Mouse (Mus musculus): ENCODE results near the gene Car4. TPM values are rescaled to one million over a fixed set of nuclear protein-coding genes. Genes with fewer than 3 reads are reported as not detected.
A peak's percentile ranks its signal among the peaks of the same experiment; 100 is the strongest.

Gene Car4
- 0.48 and 0.62 TPM in 2 replicates for polyA plus RNA-seq (2014; fragmentation: Nextera tagmentation; extraction: Ambion mirVana)

DNA sequence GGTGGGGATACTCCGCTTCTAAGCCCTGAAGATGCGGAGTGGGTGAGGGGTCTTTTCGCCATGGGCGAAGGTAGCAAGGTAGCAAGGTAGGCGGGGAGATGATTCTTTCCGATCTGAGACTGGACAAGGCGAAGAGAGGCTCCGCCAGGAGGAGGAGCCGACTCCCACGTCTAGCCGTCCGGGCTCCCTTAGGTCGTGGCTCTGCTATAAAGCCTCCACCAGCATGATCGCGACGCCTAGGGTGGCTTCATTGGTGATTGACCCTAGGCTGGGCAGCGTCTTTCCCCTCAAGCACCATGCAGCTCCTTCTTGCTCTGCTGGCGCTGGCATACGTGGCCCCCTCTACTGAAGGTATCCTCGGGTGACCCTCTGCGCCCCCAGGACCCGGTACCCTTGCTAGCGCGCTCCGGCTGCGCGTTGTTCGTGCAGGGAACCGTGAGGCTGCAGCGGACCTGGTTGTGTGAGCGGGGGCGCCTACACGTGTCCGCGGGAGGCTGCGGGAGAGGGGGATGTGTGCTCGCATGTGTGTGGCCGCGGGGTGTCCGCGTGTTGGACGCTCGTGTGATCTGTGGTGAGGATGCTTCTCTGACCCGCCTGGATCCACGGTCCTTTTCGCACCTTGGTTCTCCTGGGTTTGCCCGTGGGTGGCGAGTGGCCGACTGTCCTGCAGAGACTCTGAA is at the start of gene Car4:
Car4 (plus strand) TSS at position 196 of the 680 bp plus-strand sequence.
- no peak within 1 kb of the TSS for H3K27ac ChIP-seq (ENCODE audit: low read length)

GRCm38 (mm10) chr11:84908480-84908879 is 49.1 kb upstream of the Car4 start:
- WGBS, result 92% methylated on average over 6 of the region's 6 CpGs
- no peak overlapping the region for H3K9ac ChIP-seq (replicated peaks; ENCODE audit: low read depth, low read length)
- no peaks in the 10 kb centered on the region for H3K4me1 ChIP-seq (ENCODE audit: control insufficient read depth, insufficient read depth, low read length)
- no peaks in the 10 kb centered on the region for H3K27me3 ChIP-seq (ENCODE audit: control insufficient read depth, insufficient read depth, low read length)
- H3K4me3 ChIP-seq (ENCODE audit: low read depth, low read length), result no peak overlapping the region
- no peak overlapping the region for H3K4me2 ChIP-seq (replicated peaks; ENCODE audit: low read depth, low read length)
- no peak overlapping the region for H3K27ac ChIP-seq (ENCODE audit: low read length)
- H3K9me3 ChIP-seq (ENCODE audit: control insufficient read depth, low read depth, low read length), result no peaks in the 10 kb centered on the region
- peaks cover 60% of the 10 kb centered on the region for H3K36me3 ChIP-seq (ENCODE audit: control insufficient read depth, insufficient read depth, low read length)
- no peak for ATAC-seq (ENCODE audit: insufficient number of reproducible peaks, insufficient read depth, low FRiP score, low read depth)

More for the DNA sequence above, at the start of gene Car4:
- Histone ChIP-seq H3K4me1 (ENCODE audit: control insufficient read depth, insufficient read depth, low read length) (peaks cover 5% of the 10 kb centered on the region; the same call in 1 of the 2 replicates), H3K27me3 (ENCODE audit: control insufficient read depth, insufficient read depth, low read length) (peaks cover 14% of the 10 kb centered on the region; the same call in 1 of the 2 replicates), H3K9ac (replicated peaks; ENCODE audit: low read depth, low read length) (no peak within 1 kb of the TSS), H3K4me3 (ENCODE audit: low read depth, low read length) (peak within 1 kb of the TSS; percentile 23), H3K9me3 (ENCODE audit: control insufficient read depth, low read depth, low read length) (no peaks in the 10 kb centered on the region), H3K4me2 (replicated peaks; ENCODE audit: low read depth, low read length) (peak within 1 kb of the TSS; percentile 39), H3K36me3 (ENCODE audit: control insufficient read depth, insufficient read depth, low read length) (no peaks in the 10 kb centered on the region)
- WGBS, result 2% methylated on average over 49 of the region's 49 CpGs
- no peak for ATAC-seq (ENCODE audit: insufficient number of reproducible peaks, insufficient read depth, low FRiP score, low read depth)

DNA sequence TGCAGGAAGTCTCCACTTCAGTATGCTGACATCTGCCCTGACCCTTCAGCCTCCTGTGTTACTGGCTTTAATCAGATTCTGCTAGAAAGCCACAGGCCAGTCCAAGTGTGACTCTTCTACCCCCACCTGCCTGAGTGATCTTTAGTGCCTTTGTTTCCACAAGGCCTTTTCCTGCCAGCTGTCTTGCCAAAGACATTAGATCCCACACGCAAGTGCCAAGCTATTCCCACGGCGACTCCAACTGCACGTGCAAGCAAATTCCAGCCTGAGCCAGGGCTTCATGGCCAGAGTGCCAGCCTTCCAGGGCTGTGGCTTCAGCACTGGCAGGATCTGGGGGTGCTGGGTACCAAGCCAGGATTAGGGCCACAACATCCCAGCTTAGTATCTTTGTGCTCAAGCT is 47.2 kb upstream of the Car4 start:
- H3K36me3 ChIP-seq (ENCODE audit: control insufficient read depth, insufficient read depth, low read length), result peaks cover 54% of the 10 kb centered on the region
- WGBS, result 83% methylated on average over 4 of the region's 4 CpGs
- no peak for ATAC-seq (ENCODE audit: insufficient number of reproducible peaks, insufficient read depth, low FRiP score, low read depth)

GRCm38 (mm10) chr11:84914673-84915072 is 42.9 kb upstream of the Car4 start:
- Histone ChIP-seq H3K9me3 (ENCODE audit: control insufficient read depth, low read depth, low read length) (no peaks in the 10 kb centered on the region), H3K36me3 (ENCODE audit: control insufficient read depth, insufficient read depth, low read length) (peaks cover 23% of the 10 kb centered on the region), H3K9ac (replicated peaks; ENCODE audit: low read depth, low read length) (no peak overlapping the region), H3K4me1 (ENCODE audit: control insufficient read depth, insufficient read depth, low read length) (no peaks in the 10 kb centered on the region), H3K27ac (ENCODE audit: low read length) (no peak overlapping the region), H3K27me3 (ENCODE audit: control insufficient read depth, insufficient read depth, low read length) (no peaks in the 10 kb centered on the region), H3K4me2 (replicated peaks; ENCODE audit: low read depth, low read length) (no peak overlapping the region), H3K4me3 (ENCODE audit: low read depth, low read length) (no peak overlapping the region)
- no peak for ATAC-seq (ENCODE audit: insufficient number of reproducible peaks, insufficient read depth, low FRiP score, low read depth)
- WGBS, result 78% methylated on average over 5 of the region's 5 CpGs

More for the DNA sequence above, 47.2 kb upstream of the Car4 start:
- Histone ChIP-seq H3K9ac (replicated peaks; ENCODE audit: low read depth, low read length) (no peak overlapping the region), H3K4me3 (ENCODE audit: low read depth, low read length) (no peak overlapping the region), H3K27me3 (ENCODE audit: control insufficient read depth, insufficient read depth, low read length) (no peaks in the 10 kb centered on the region), H3K4me1 (ENCODE audit: control insufficient read depth, insufficient read depth, low read length) (no peaks in the 10 kb centered on the region), H3K4me2 (replicated peaks; ENCODE audit: low read depth, low read length) (no peak overlapping the region), H3K27ac (ENCODE audit: low read length) (no peak overlapping the region), H3K9me3 (ENCODE audit: control insufficient read depth, low read depth, low read length) (no peaks in the 10 kb centered on the region)

GRCm38 (mm10) chr11:84916053-84916702 is 41.4 kb upstream of the Car4 start, which contains the start of gene Znhit3:
Znhit3 (minus strand) TSS chr11:84916366.
- WGBS, result 4% methylated on average over 34 of the region's 34 CpGs

DNA sequence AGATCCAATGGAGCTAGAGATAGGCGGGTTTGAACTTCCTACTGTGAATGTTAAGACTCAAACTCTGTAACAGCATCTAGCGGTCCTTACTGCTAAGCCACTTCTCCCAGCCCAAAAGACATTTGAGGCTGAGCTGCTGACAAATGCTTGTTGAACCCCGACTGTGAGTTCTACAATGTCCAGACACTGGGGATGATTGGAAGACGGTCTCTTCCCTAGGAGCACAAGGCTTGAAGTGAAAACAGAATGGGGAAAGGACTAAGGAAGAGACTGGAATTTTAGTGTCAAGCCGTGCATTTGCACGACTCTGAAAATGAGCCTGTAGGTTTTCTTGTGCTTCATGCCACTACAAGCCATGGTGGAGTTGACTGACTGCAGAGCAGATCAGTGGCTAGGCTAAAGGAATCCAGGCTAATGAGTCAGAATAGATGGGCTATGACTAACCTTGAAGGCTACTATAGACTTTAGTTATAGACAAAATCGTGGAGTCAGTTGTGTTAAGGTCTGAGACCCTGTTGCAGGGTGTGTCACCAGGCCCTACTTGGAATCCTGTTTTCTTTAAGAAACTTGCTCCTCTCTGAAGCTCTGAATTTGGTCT is 40.8 kb upstream of the Car4 start:
- H3K27ac ChIP-seq (ENCODE audit: low read length), result no peak overlapping the region
- peaks cover 8% of the 10 kb centered on the region for H3K36me3 ChIP-seq (ENCODE audit: control insufficient read depth, insufficient read depth, low read length)
- WGBS, result 61% methylated on average over 7 of the region's 7 CpGs
- no peaks in the 10 kb centered on the region for H3K9me3 ChIP-seq (ENCODE audit: control insufficient read depth, low read depth, low read length)
- ATAC-seq (ENCODE audit: insufficient number of reproducible peaks, insufficient read depth, low FRiP score, low read depth), result no peak
- peak overlapping the region; percentile 84 for H3K4me3 ChIP-seq (ENCODE audit: low read depth, low read length)
- H3K9ac ChIP-seq (replicated peaks; ENCODE audit: low read depth, low read length), result no peak overlapping the region
- H3K27me3 ChIP-seq (ENCODE audit: control insufficient read depth, insufficient read depth, low read length), result no peaks in the 10 kb centered on the region
- peak overlapping the region; percentile 46; the same call in 1 of the 2 replicates for H3K4me2 ChIP-seq (replicated peaks; ENCODE audit: low read depth, low read length)
- H3K4me1 ChIP-seq (ENCODE audit: control insufficient read depth, insufficient read depth, low read length), result no peaks in the 10 kb centered on the region

More at GRCm38 (mm10) chr11:84916053-84916702, 41.4 kb upstream of the Car4 start, which contains the start of gene Znhit3:
- H3K36me3 ChIP-seq (ENCODE audit: control insufficient read depth, insufficient read depth, low read length), result peaks cover 10% of the 10 kb centered on the region
- ATAC-seq (ENCODE audit: insufficient number of reproducible peaks, insufficient read depth, low FRiP score, low read depth), result peak; percentile 86
- no peaks in the 10 kb centered on the region for H3K9me3 ChIP-seq (ENCODE audit: control insufficient read depth, low read depth, low read length)
- peak within 1 kb of the TSS; percentile 46 for H3K4me2 ChIP-seq (replicated peaks; ENCODE audit: low read depth, low read length)
- peak within 1 kb of the TSS; percentile 84 for H3K4me3 ChIP-seq (ENCODE audit: low read depth, low read length)
- peak within 1 kb of the TSS; percentile 71 for H3K9ac ChIP-seq (replicated peaks; ENCODE audit: low read depth, low read length)
- H3K4me1 ChIP-seq (ENCODE audit: control insufficient read depth, insufficient read depth, low read length), result no peaks in the 10 kb centered on the region
- no peak within 1 kb of the TSS for H3K27ac ChIP-seq (ENCODE audit: low read length)
- no peaks in the 10 kb centered on the region for H3K27me3 ChIP-seq (ENCODE audit: control insufficient read depth, insufficient read depth, low read length)

DNA sequence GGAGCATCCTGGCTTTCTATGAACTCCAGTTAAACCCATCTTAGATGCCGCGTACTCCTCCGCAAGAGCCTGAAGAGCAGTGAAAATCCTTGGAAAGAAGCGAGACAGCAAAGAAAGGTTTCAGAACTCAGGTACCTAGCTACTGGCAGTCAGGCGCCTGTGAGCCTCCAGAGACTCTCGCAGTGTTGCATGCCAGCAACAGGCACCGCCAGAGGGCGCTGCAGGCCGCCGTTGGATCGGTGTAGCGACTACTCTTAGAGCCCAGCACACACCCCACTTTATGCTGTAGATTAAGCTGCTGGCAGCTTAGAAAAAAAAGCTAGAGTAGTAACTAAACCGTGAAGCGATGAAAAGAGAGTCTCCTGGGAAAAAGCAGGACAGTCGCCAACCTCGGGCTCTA is 39.2 kb upstream of the Car4 start:
- H3K4me1 ChIP-seq (ENCODE audit: control insufficient read depth, insufficient read depth, low read length), result no peaks in the 10 kb centered on the region
- no peak overlapping the region for H3K9ac ChIP-seq (replicated peaks; ENCODE audit: low read depth, low read length)
- H3K4me2 ChIP-seq (replicated peaks; ENCODE audit: low read depth, low read length), result peak overlapping the region; percentile 28
- no peaks in the 10 kb centered on the region for H3K9me3 ChIP-seq (ENCODE audit: control insufficient read depth, low read depth, low read length)
- H3K27me3 ChIP-seq (ENCODE audit: control insufficient read depth, insufficient read depth, low read length), result no peaks in the 10 kb centered on the region
- 5% methylated on average over 16 of the region's 16 CpGs for WGBS
- H3K27ac ChIP-seq (ENCODE audit: low read length), result no peak overlapping the region
- no peaks in the 10 kb centered on the region; the same call in 1 of the 2 replicates for H3K36me3 ChIP-seq (ENCODE audit: control insufficient read depth, insufficient read depth, low read length)
- ATAC-seq (ENCODE audit: insufficient number of reproducible peaks, insufficient read depth, low FRiP score, low read depth), result peak; percentile 77; the same call in 1 of the 2 replicates
- H3K4me3 ChIP-seq (ENCODE audit: low read depth, low read length), result no peak overlapping the region

GRCm38 (mm10) chr11:84919276-84919675 is 38.3 kb upstream of the Car4 start:
- ATAC-seq (ENCODE audit: insufficient number of reproducible peaks, insufficient read depth, low FRiP score, low read depth), result no peak
- H3K4me1 ChIP-seq (ENCODE audit: control insufficient read depth, insufficient read depth, low read length), result no peaks in the 10 kb centered on the region
- H3K4me2 ChIP-seq (replicated peaks; ENCODE audit: low read depth, low read length), result no peak overlapping the region
- no peaks in the 10 kb centered on the region for H3K9me3 ChIP-seq (ENCODE audit: control insufficient read depth, low read depth, low read length)
- WGBS, result 44% methylated on average over 3 of the region's 3 CpGs
- H3K36me3 ChIP-seq (ENCODE audit: control insufficient read depth, insufficient read depth, low read length), result no peaks in the 10 kb centered on the region
- H3K4me3 ChIP-seq (ENCODE audit: low read depth, low read length), result no peak overlapping the region
- H3K9ac ChIP-seq (replicated peaks; ENCODE audit: low read depth, low read length), result no peak overlapping the region
- H3K27me3 ChIP-seq (ENCODE audit: control insufficient read depth, insufficient read depth, low read length), result no peaks in the 10 kb centered on the region
- no peak overlapping the region for H3K27ac ChIP-seq (ENCODE audit: low read length)

All from stomach, embryonic 14.5 days (tissue).